Mouse (Mus musculus) liver, adult 2 months (tissue): ENCODE measurements around the gene Zbtb9. TPM values are rescaled to one million over a fixed set of nuclear protein-coding genes. Genes with fewer than 3 reads are reported as not detected.

ENCODE experiments used
- DNase-seq: peaks from one replicate; pipeline ENCODE4 v3.0.0-alpha.2; 2011; ENCODE audit warnings: low read depth, low spot score; ENCODE audit errors: extremely low read depth
- H3K27ac ChIP-seq: fragments of 200-500 bp; replicated peaks from 2 replicates; pipeline ENCODE4 v1.5.1; 2012; ENCODE audit warnings: low read depth, mild to moderate bottlenecking, control low read depth, inconsistent platforms, low read length; ENCODE audit not compliant: insufficient read depth
- H3K27me3 ChIP-seq: fragments of 200-500 bp; 2 replicates; pipeline ENCODE4 v1.6.1; 2012; ENCODE audit warnings: mild to moderate bottlenecking, moderate library complexity, low read length, inconsistent platforms; ENCODE audit not compliant: control insufficient read depth, insufficient read depth
- H3K36me3 ChIP-seq: fragments of 200-500 bp; 2 replicates; pipeline ENCODE4 v1.6.1; 2012; ENCODE audit warnings: low read length, inconsistent platforms; ENCODE audit not compliant: control insufficient read depth, insufficient read depth
- H3K4me1 ChIP-seq: fragments of 200-500 bp; 2 replicates; pipeline ENCODE4 v1.6.1; 2011; ENCODE audit warnings: low read length; ENCODE audit not compliant: control insufficient read depth, insufficient read depth
- H3K4me3 ChIP-seq: fragments of 200-500 bp; 2 replicates; pipeline ENCODE4 v1.5.1; 2011; ENCODE audit warnings: low read depth, mild to moderate bottlenecking, control low read depth, low read length, moderate library complexity; ENCODE audit not compliant: insufficient read depth
- H3K79me2 ChIP-seq: fragments of 200-500 bp; 2 replicates; pipeline ENCODE4 v1.6.1; 2012; ENCODE audit warnings: inconsistent platforms, mild to moderate bottlenecking, low read length, moderate library complexity; ENCODE audit not compliant: control insufficient read depth, insufficient read depth
- H3K9ac ChIP-seq: fragments of 200-500 bp; 2 replicates; pipeline ENCODE4 v1.6.1; 2012; ENCODE audit warnings: low read depth, mild to moderate bottlenecking, control low read depth, inconsistent platforms, low read length
- CTCF ChIP-seq: fragments of 200-500 bp; IDR thresholded peaks from 2 replicates; pipeline ENCODE4 v1.5.1; 2011; ENCODE audit warnings: low read depth, low read length, control low read depth
- POLR2A ChIP-seq: fragments of 200-500 bp; IDR thresholded peaks from 2 replicates; pipeline ENCODE4 v1.6.1; 2011; ENCODE audit warnings: low read length, control low read depth; ENCODE audit not compliant: insufficient read depth; ENCODE audit errors: extremely low read depth
- WGBS: fragments of 180-500 bp; shearing (Covaris S2); methylation state at CpG from one replicate; pipeline ENCODE4 v1.1.7; 2018; 5-methylcytosine and 5-hydroxymethylcytosine counted together
- polyA plus RNA-seq: library from polyadenylated mRNA; depleted of rRNA; stranded (reverse); fragments of >200 nt; gene quantifications from 2 replicates; pipeline ENCODE4 v1.2.3, GENCODE M21; 2012
- total RNA-seq: library from RNA; depleted of rRNA; stranded (reverse); fragments of >200 nt; gene quantifications from 2 replicates; pipeline ENCODE4 v1.2.3, GENCODE M21; 2014

Gene Zbtb9
- total and polyA plus RNA-seq, 2 experiments, result 3.3 to 3.6 TPM

DNA sequence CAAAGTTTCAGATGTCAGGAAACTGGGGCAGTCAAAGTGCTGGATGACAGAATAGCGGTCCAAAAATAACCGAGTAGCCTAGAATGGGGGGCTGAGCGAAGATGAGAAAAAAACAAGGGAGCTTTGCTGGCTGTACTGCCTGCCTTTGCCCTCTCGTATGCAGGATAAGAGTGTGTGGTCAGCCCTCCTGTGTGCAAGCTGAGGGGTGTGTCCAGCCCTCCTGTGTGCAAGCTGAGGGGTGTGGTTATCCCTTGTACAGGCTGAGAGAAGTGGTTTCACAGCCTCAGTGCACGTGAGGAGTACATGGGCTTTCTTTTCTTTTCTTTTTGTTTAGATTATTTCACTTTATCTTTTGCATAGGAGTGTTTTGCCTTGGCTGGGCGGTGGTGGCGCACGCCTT, 22.6 kb downstream of the Zbtb9 start:
- H3K4me3 ChIP-seq, result no peak overlapping the region
- no peaks in the 10 kb centered on the region for H3K79me2 ChIP-seq
- 80% methylated on average over 8 of the region's 8 CpGs for WGBS
- H3K9ac ChIP-seq, result no peak overlapping the region
- no peak for TF ChIP-seq CTCF
- no peak for TF ChIP-seq POLR2A
- no peaks in the 10 kb centered on the region for H3K36me3 ChIP-seq
- DNase-seq, result no peak
- no peaks in the 10 kb centered on the region for H3K27me3 ChIP-seq
- H3K27ac ChIP-seq, result no peak overlapping the region; the same call in 1 of the 2 replicates
- 0 out of 2 replicates have a peak, but pooled peaks cover 1% of the 10 kb centered on the region for H3K4me1 ChIP-seq

GRCm38 (mm10) chr17:26997661-26998060, 24.7 kb downstream of the Zbtb9 start:
- Histone ChIP-seq H3K4me3 (no peak overlapping the region), H3K4me1 (0 out of 2 replicates have a peak, but pooled peaks cover 1% of the 10 kb centered on the region), H3K27ac (no peak overlapping the region), H3K9ac (no peak overlapping the region), H3K27me3 (no peaks in the 10 kb centered on the region), H3K36me3 (no peaks in the 10 kb centered on the region), H3K79me2 (no peaks in the 10 kb centered on the region)
- no peak for DNase-seq
- 78% methylated on average over 4 of the region's 4 CpGs for WGBS
- TF ChIP-seq CTCF, result no peak
- no peak for TF ChIP-seq POLR2A

- DNase-seq, result no peak
- TF ChIP-seq POLR2A, result no peak
- TF ChIP-seq CTCF, result no peak
- H3K4me3 ChIP-seq, result no peak overlapping the region
- no peaks in the 10 kb centered on the region for H3K36me3 ChIP-seq
- no peak overlapping the region for H3K9ac ChIP-seq
- 0 out of 2 replicates have a peak, but pooled peaks cover 1% of the 10 kb centered on the region for H3K4me1 ChIP-seq
- WGBS, result 84% methylated on average over 15 of the region's 15 CpGs
- no peaks in the 10 kb centered on the region for H3K27me3 ChIP-seq
- no peak overlapping the region for H3K27ac ChIP-seq
- H3K79me2 ChIP-seq, result no peaks in the 10 kb centered on the region
Measured at GRCm38 (mm10) chr17:26998283-26998682, 25.3 kb downstream of the Zbtb9 start.

- TF ChIP-seq CTCF, result no peak
- TF ChIP-seq POLR2A, result no peak
- Histone ChIP-seq H3K27me3 (no peaks in the 10 kb centered on the region), H3K4me3 (no peak overlapping the region), H3K4me1 (no peaks in the 10 kb centered on the region), H3K9ac (no peak overlapping the region), H3K79me2 (no peaks in the 10 kb centered on the region), H3K27ac (no peak overlapping the region), H3K36me3 (no peaks in the 10 kb centered on the region)
- DNase-seq, result no peak
- 76% methylated on average over 12 of the region's 12 CpGs for WGBS
Measured at GRCm38 (mm10) chr17:26999996-27000395, 27.0 kb downstream of the Zbtb9 start.

DNA sequence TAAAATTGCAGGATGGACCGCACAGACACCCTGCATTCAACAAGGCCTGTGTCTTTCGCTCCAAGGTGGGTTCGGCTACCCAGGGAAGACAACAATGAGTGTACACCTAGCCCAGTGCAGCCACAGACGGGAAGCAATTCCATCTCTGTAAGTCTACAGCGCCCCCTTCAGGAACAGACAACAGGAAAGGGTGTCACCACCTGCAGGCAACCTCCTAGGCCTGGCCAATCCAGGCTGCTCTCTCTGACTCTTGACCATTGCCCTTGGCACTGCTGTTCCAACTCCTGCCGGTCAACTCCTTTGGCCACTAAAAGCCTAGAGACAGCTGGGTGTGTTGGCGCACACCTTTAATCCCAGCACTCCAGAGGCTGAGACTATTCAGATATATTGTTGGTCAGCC, 28.2 kb downstream of the Zbtb9 start:
- H3K4me3 ChIP-seq, result no peak overlapping the region

GRCm38 (mm10) chr17:27001889-27002288, 28.9 kb downstream of the Zbtb9 start:
- TF ChIP-seq CTCF (peak; percentile 56; the same call in 1 of the 2 replicates), POLR2A (no peak)
- H3K9ac ChIP-seq, result no peak overlapping the region
- H3K4me3 ChIP-seq, result no peak overlapping the region
- H3K79me2 ChIP-seq, result no peaks in the 10 kb centered on the region
- DNase-seq, result no peak
- H3K36me3 ChIP-seq, result no peaks in the 10 kb centered on the region
- H3K27ac ChIP-seq, result no peak overlapping the region
- no peaks in the 10 kb centered on the region for H3K27me3 ChIP-seq
- WGBS, result 57% methylated on average over 6 of the region's 6 CpGs
- H3K4me1 ChIP-seq, result no peaks in the 10 kb centered on the region

More for the DNA sequence above, 28.2 kb downstream of the Zbtb9 start:
- Histone ChIP-seq H3K27me3 (no peaks in the 10 kb centered on the region), H3K79me2 (no peaks in the 10 kb centered on the region), H3K27ac (no peak overlapping the region), H3K9ac (no peak overlapping the region), H3K4me1 (no peaks in the 10 kb centered on the region), H3K36me3 (no peaks in the 10 kb centered on the region)
- TF ChIP-seq POLR2A (no peak), CTCF (peak; percentile 59)
- DNase-seq, result peak; percentile 66
- 71% methylated on average over 7 of the region's 7 CpGs for WGBS
